Mouse (Mus musculus): ENCODE data around the gene Eif3i. TPM values are rescaled to one million over a fixed set of nuclear protein-coding genes. Genes with fewer than 3 reads are reported as not detected.
A peak's percentile ranks its signal among the peaks of the same experiment; 100 is the strongest.

Eif3i gene
- total and polyA plus RNA-seq, 3 experiments: 396 to 766 (median 730) TPM

DNA sequence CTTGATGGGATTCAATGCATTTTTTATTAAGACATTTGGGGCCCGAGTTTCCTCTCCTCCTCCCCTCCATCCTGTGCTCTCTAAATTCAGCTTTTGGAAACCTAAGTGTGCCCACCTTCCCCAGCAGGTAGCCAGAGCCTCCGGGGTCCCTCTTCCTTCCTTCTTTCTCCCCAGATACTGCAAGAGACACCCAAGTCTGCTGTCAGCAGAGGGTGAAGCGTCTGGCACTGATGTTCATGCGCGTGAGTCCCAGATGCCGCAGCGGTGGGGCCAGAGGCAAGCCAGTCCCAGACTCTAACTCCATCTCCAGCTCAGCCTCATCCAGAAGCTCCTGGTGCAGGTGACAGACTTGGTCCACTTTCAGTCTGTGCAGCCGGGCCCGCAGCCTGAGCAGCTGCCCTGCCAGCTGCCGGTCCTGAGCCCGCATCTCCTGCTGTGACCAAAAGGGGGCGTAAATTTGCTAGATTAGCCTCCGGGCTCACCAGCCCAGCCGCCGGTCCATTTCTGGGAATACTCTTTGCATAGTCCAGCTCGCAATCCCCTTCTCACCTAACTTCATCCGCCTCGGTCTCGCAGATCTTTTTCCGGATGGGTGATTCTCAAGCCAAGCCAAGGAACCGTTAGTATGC is 23.5 kb downstream of the Eif3i start:
- Histone ChIP-seq H3K79me2 (ENCODE audit: control insufficient read depth, insufficient read depth, low read length, poor library complexity) (no peaks in the 10 kb centered on the region), H3K27ac (ENCODE audit: control insufficient read depth, low read depth, low read length) (no peak overlapping the region), H3K9ac (ENCODE audit: control insufficient read depth, low read depth, low read length, poor library complexity, severe bottlenecking) (peak overlapping the region; percentile 33), H3K9me3 (replicated peaks; ENCODE audit: insufficient read depth, low read length) (no peaks in the 10 kb centered on the region), H3K4me1 (ENCODE audit: control insufficient read depth in 1 of 2, insufficient read depth in 2 of 2, low read length in 2 of 2) (peaks cover 0 to 20% of the 10 kb centered on the region in 2 experiments; a peak in 3 of 4 replicates), H3K36me3 (ENCODE audit: control insufficient read depth in 1 of 2, insufficient read depth in 2 of 2, low read length in 2 of 2) (peaks cover 0 to 6% of the 10 kb centered on the region in 2 experiments; a peak in 2 of 4 replicates), H3K4me3 (ENCODE audit: control insufficient read depth in 1 of 2, insufficient read depth in 1 of 2, low read depth in 2 of 2, low read length in 2 of 2) (peak overlapping the region; percentile 38 to 53), H3K27me3 (ENCODE audit: control insufficient read depth in 1 of 2, insufficient read depth in 2 of 2, low read length in 2 of 2) (no peaks in the 10 kb centered on the region)
- peak; percentile 71 for DNase-seq (ENCODE audit: low read depth, low spot score)
- no peak for TF ChIP-seq CHD1 (IDR thresholded peaks at IDR 0.05; ENCODE audit: low read depth, low read length)
- TF ChIP-seq SMC3 (IDR thresholded peaks at IDR 0.05; ENCODE audit: low read depth, low read length): peak; percentile 43
- no peak for TF ChIP-seq JUND (IDR thresholded peaks at IDR 0.05; ENCODE audit: low read depth, low read length)
- TF ChIP-seq POLR2AphosphoS5 (IDR thresholded peaks at IDR 0.05; ENCODE audit: borderline replicate concordance, low read depth, low read length): no peak
- TF ChIP-seq RAD21 (IDR thresholded peaks at IDR 0.05; ENCODE audit: low read depth, low read length): peak; percentile 26
- TF ChIP-seq CTCF (IDR thresholded peaks at IDR 0.05 in 2 of 3, conservative IDR thresholded peaks at IDR 0.05 in 1 of 3; ENCODE audit: control insufficient read depth in 1 of 3, insufficient read depth in 1 of 3, low read depth in 2 of 3, low read length in 3 of 3, poor library complexity in 1 of 3, severe bottlenecking in 1 of 3): peak; percentile 62 to 79 (median 69)
- TF ChIP-seq ZNF384 (IDR thresholded peaks at IDR 0.05; ENCODE audit: low read depth, low read length): no peak
- TF ChIP-seq BHLHE40 (IDR thresholded peaks at IDR 0.05; ENCODE audit: borderline replicate concordance, low read depth, low read length): no peak
- TF ChIP-seq HCFC1 (IDR thresholded peaks at IDR 0.05; ENCODE audit: low read depth, low read length): 0 out of 2 replicates have a peak, but pooled peaks have one; percentile 21
- TF ChIP-seq TCF12 (IDR thresholded peaks at IDR 0.05; ENCODE audit: low read depth, low read length): 0 out of 2 replicates have a peak, but pooled peaks have one; percentile 32
- TF ChIP-seq SIN3A (IDR thresholded peaks at IDR 0.05; ENCODE audit: low read length): peak; percentile 43; the same call in 1 of the 2 replicates

DNA sequence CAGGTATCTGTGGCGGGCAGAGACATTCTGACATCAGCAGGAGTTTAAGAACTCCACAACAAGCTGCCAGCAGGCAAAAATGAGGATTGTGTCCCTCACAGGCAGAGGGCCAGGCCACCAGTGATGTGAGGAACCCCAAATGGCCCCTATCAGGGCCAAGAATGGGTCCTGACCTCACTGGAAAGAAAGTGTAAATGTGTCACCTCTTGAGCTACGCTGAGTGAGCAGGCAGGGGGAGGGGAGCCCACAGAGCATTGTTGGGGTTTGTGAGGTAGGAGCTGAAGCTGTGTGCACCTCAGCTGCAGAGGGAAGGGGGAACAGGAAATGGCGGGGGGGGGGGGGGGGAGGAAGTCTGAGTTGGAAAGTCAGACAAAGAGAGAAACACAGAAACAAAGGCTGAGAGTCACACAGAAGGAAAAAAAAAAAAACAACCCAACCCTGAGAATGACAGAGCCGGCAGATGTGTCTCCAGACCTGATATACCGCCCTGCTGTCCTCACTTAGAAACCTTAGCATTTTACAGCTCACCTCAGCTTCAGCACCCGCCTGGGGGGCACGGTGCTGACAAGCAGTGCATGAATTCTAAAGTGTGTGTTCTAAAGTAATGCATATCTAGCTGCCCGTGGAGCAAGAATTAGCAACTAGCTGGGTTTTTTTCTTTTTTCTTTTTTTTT is 25.1 kb downstream of the Eif3i start:
- Histone ChIP-seq H3K9ac (ENCODE audit: control insufficient read depth, low read depth, low read length, poor library complexity, severe bottlenecking) (peak overlapping the region; percentile 1), H3K4me1 (ENCODE audit: control insufficient read depth in 1 of 2, insufficient read depth in 2 of 2, low read length in 2 of 2) (peaks cover 0 to 20% of the 10 kb centered on the region in 2 experiments; a peak in 3 of 4 replicates), H3K27ac (ENCODE audit: control insufficient read depth, low read depth, low read length) (0 out of 2 replicates have a peak overlapping the region, but pooled peaks have one; percentile 2)

More for the DNA sequence above, 25.1 kb downstream of the Eif3i start:
- H3K9me3 ChIP-seq (replicated peaks; ENCODE audit: insufficient read depth, low read length): no peaks in the 10 kb centered on the region
- H3K36me3 ChIP-seq (ENCODE audit: control insufficient read depth in 1 of 2, insufficient read depth in 2 of 2, low read length in 2 of 2): peaks cover 0 to 6% of the 10 kb centered on the region in 2 experiments; a peak in 2 of 4 replicates
- peak; percentile 72 for DNase-seq (ENCODE audit: low read depth, low spot score)
- H3K79me2 ChIP-seq (ENCODE audit: control insufficient read depth, insufficient read depth, low read length, poor library complexity): no peaks in the 10 kb centered on the region
- no peaks in the 10 kb centered on the region for H3K27me3 ChIP-seq (ENCODE audit: control insufficient read depth in 1 of 2, insufficient read depth in 2 of 2, low read length in 2 of 2)
- H3K4me3 ChIP-seq (ENCODE audit: control insufficient read depth in 1 of 2, insufficient read depth in 1 of 2, low read depth in 2 of 2, low read length in 2 of 2): peak overlapping the region; percentile 22 to 77
- no peak for TF ChIP-seq TBP (IDR thresholded peaks at IDR 0.05; ENCODE audit: low read depth, low read length)
- no peak for TF ChIP-seq USF1 (IDR thresholded peaks at IDR 0.05; ENCODE audit: low read depth, low read length)
- no peak for TF ChIP-seq MYB (IDR thresholded peaks at IDR 0.05; ENCODE audit: low read depth, low read length)
- TF ChIP-seq CHD2 (IDR thresholded peaks at IDR 0.05; ENCODE audit: low read length): no peak
- TF ChIP-seq ETS1 (IDR thresholded peaks at IDR 0.05; ENCODE audit: low read depth, low read length): peak; percentile 37; the same call in 1 of the 2 replicates
- peak; percentile 79 for TF ChIP-seq ZNF384 (IDR thresholded peaks at IDR 0.05; ENCODE audit: low read depth, low read length)
- TF ChIP-seq CTCF (IDR thresholded peaks at IDR 0.05 in 2 of 3, conservative IDR thresholded peaks at IDR 0.05 in 1 of 3; ENCODE audit: control insufficient read depth in 1 of 3, insufficient read depth in 1 of 3, low read depth in 2 of 3, low read length in 3 of 3, poor library complexity in 1 of 3, severe bottlenecking in 1 of 3): no peak
- 0 out of 2 replicates have a peak, but pooled peaks have one; percentile 25 for TF ChIP-seq MAZ (IDR thresholded peaks at IDR 0.05; ENCODE audit: low read depth, low read length)
- TF ChIP-seq MAX (IDR thresholded peaks at IDR 0.05; ENCODE audit: low read length): 0 out of 2 replicates have a peak, but pooled peaks have one; percentile 15
- no peak for TF ChIP-seq MXI1 (IDR thresholded peaks at IDR 0.05; ENCODE audit: low read depth, low read length)
- TF ChIP-seq ELF1 (IDR thresholded peaks at IDR 0.05; ENCODE audit: low read depth, low read length): no peak
- TF ChIP-seq KAT2A (conservative IDR thresholded peaks at IDR 0.05; ENCODE audit: low read depth, low read length): no peak
- no peak for TF ChIP-seq USF2 (IDR thresholded peaks at IDR 0.05; ENCODE audit: borderline replicate concordance in 1 of 2, insufficient read depth in 1 of 2, low read depth in 1 of 2, low read length in 2 of 2)
- no peak for TF ChIP-seq ZC3H11A (IDR thresholded peaks at IDR 0.05; ENCODE audit: low read depth, low read length)
- no peak for TF ChIP-seq POLR2AphosphoS2 (IDR thresholded peaks at IDR 0.05; ENCODE audit: low read length)
- no peak for TF ChIP-seq RCOR1 (IDR thresholded peaks at IDR 0.05; ENCODE audit: low read depth, low read length)
